In the genomic region with DNA sequence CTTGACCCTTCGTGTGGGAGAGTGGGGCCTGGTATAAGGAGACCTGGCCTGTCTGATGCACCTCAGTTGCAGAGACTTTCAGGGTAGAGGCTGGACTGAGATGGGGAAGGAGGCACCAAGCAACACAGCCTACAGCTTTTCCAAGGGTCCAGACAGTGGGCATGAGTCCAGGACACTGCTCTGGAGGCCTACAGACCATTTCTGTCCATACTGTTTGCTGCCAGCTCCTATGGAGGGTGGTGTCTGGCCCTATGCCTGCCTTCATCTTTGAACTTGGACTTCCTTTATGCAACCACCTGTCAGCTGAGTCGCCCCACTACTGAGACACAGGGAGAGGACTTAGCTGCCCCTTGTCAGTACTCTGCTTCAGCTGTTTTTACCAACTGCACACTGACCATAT, we compare ENCODE assay signal across 15 mouse cellular contexts.
"Had no signal": no experiment of that assay in that cellular context is flagged by ENCODE, and none has a peak within 500 bp of the region (broad histone marks: within the 10 kb centered on the region; RNA-seq: fewer than 3 reads in every experiment).

No protein-coding gene starts in this region.

- H3K27ac ChIP-seq: neural tube, embryonic 15.5 days; stomach, embryonic 15.5 days; stomach, postnatal 0 days had no signal

- H3K4me3 ChIP-seq: neural tube, embryonic 15.5 days; stomach, embryonic 15.5 days had no signal

- H3K4me2 ChIP-seq: neural tube, embryonic 15.5 days; stomach, embryonic 15.5 days had no signal

- H3K4me1 ChIP-seq: stomach, embryonic 15.5 days had no signal

- DNase-seq: retina, postnatal 1 day; right cerebral cortex, adult 18-20 months; right cerebral cortex, postnatal 14 days; right cerebral cortex, postnatal 25 days; right cerebral cortex, postnatal 4 days; spleen, adult 18-20 months; thymus, adult 18-20 months; thymus, adult 2 months; thymus, postnatal 14 days; thymus, postnatal 25 days; thymus, postnatal 36 days; thymus, postnatal 4 days had no signal

- H3K9me3 ChIP-seq: neural tube, embryonic 15.5 days; stomach, embryonic 15.5 days had no signal

- H3K36me3 ChIP-seq: neural tube, embryonic 15.5 days; stomach, embryonic 15.5 days had no signal

- H3K9ac ChIP-seq: neural tube, embryonic 15.5 days; stomach, embryonic 15.5 days had no signal
